Mouse (Mus musculus): ENCODE data around the gene Gm44973.
"Not testable (repeated sequence)": the region's sequence is repeated elsewhere in the genome, so short reads cannot be mapped to it uniquely, and the experiment has no call there.

Gm44973 gene

GRCm38 (mm10) chr7:5017352-5017751 lies 2.1 kb downstream of the Gm44973 start:
- DNase-seq = peak in 1 of 2 experiments; percentile 60

GRCm38 (mm10) chr7:5017931-5018330 lies 2.6 kb downstream of the Gm44973 start:
- no peak for DNase-seq

GRCm38 (mm10) chr7:5019576-5019975 lies 4.3 kb downstream of the Gm44973 start:
- DNase-seq = not testable (repeated sequence)

GRCm38 (mm10) chr7:5020000-5020681 lies 4.8 kb downstream of the Gm44973 start, which contains the start of the genes Zfp865 and Ccdc106:
Zfp865 (plus strand) TSS chr7:5020376.
Ccdc106 (plus strand) TSS chr7:5020553.
- peak; percentile 99 for DNase-seq

- peak in 1 of 2 experiments; percentile 64 for DNase-seq
Measured at GRCm38 (mm10) chr7:5020685-5021084, 5.4 kb downstream of the Gm44973 start.

GRCm38 (mm10) chr7:5021197-5021596 lies 5.9 kb downstream of the Gm44973 start:
- DNase-seq = peak in 1 of 2 experiments; percentile 18

- DNase-seq = no peak
Measured at GRCm38 (mm10) chr7:5029543-5029942, 14.2 kb downstream of the Gm44973 start.

- DNase-seq = no peak
Measured at GRCm38 (mm10) chr7:5029946-5030345, 14.7 kb downstream of the Gm44973 start.

- DNase-seq = no peak
Measured at GRCm38 (mm10) chr7:5030554-5031275, 15.4 kb downstream of the Gm44973 start.

GRCm38 (mm10) chr7:5031496-5031895 lies 16.2 kb downstream of the Gm44973 start:
- no peak for DNase-seq

- no peak for DNase-seq
Measured at GRCm38 (mm10) chr7:5033818-5034217, 18.5 kb downstream of the Gm44973 start, which contains the start of gene 4632433K11Rik. 4632433K11Rik (plus strand) TSS chr7:5034118.

GRCm38 (mm10) chr7:5035628-5036027 lies 20.3 kb downstream of the Gm44973 start:
- no peak for DNase-seq

GRCm38 (mm10) chr7:5036136-5036535 lies 20.8 kb downstream of the Gm44973 start:
- DNase-seq = no peak

GRCm38 (mm10) chr7:5037026-5037425 lies 21.7 kb downstream of the Gm44973 start:
- DNase-seq = no peak

- no peak for DNase-seq
Measured at GRCm38 (mm10) chr7:5037467-5037866, 22.2 kb downstream of the Gm44973 start.

- peak; percentile 95 to 96 for DNase-seq
Measured at GRCm38 (mm10) chr7:5038109-5038732, 22.9 kb downstream of the Gm44973 start, which contains the start of gene Zfp784. Zfp784 (minus strand) TSS chr7:5038446.

GRCm38 (mm10) chr7:5038940-5039339 lies 23.6 kb downstream of the Gm44973 start:
- DNase-seq = no peak

GRCm38 (mm10) chr7:5044981-5045380 lies 29.7 kb downstream of the Gm44973 start:
- DNase-seq = no peak

GRCm38 (mm10) chr7:5046112-5046511 lies 30.8 kb downstream of the Gm44973 start:
- no peak for DNase-seq

- DNase-seq = peak; percentile 59 to 68
Measured at GRCm38 (mm10) chr7:5047313-5047712, 32.0 kb downstream of the Gm44973 start.

- peak; percentile 89 to 91 for DNase-seq
Measured at GRCm38 (mm10) chr7:5051193-5052192, 36.2 kb downstream of the Gm44973 start, which contains the start of gene Zfp580. Zfp580 (plus strand) TSS chr7:5051538.

GRCm38 (mm10) chr7:5052438-5052837 lies 37.1 kb downstream of the Gm44973 start:
- DNase-seq = peak; percentile 42 to 43

Measured in cerebellum, postnatal 14 days (tissue).